Mouse (Mus musculus) limb, embryonic 13.5 days (tissue): ENCODE measurements around the gene Metap1d. TPM values are rescaled to one million over a fixed set of nuclear protein-coding genes. Genes with fewer than 3 reads are reported as not detected.

ENCODE experiments used
- ATAC-seq: fragments of 200-750 bp; cut with Nextera tagmentation; 2 replicates; pipeline ENCODE4 v1.8.0; 2017; ENCODE audit warnings: low read depth, moderate number of reproducible peaks, moderate TSS enrichment; ENCODE audit not compliant: low FRiP score
- H3K27ac ChIP-seq: fragments of 300-500 bp; sonication (generic); 2 replicates; pipeline ENCODE4 v1.5.1; 2015; ENCODE audit warnings: inconsistent platforms, mild to moderate bottlenecking, moderate library complexity
- H3K27me3 ChIP-seq: fragments of 300-500 bp; sonication (generic); 2 replicates; pipeline ENCODE4 v1.6.1; 2015; ENCODE audit warnings: mild to moderate bottlenecking, inconsistent platforms
- H3K36me3 ChIP-seq: fragments of 300-500 bp; sonication (generic); 2 replicates; pipeline ENCODE4 v1.6.1; 2015; ENCODE audit warnings: inconsistent platforms, mild to moderate bottlenecking, moderate library complexity
- H3K4me1 ChIP-seq: fragments of 300-500 bp; sonication (generic); 2 replicates; pipeline ENCODE4 v1.6.1; 2015; ENCODE audit warnings: inconsistent platforms
- H3K4me2 ChIP-seq: fragments of 300-500 bp; sonication (generic); replicated peaks from 2 replicates; pipeline ENCODE4 v1.6.1; 2015; ENCODE audit warnings: inconsistent platforms, mild to moderate bottlenecking, moderate library complexity
- H3K4me3 ChIP-seq: fragments of 300-500 bp; sonication (generic); 2 replicates; pipeline ENCODE4 v1.5.1; 2015; ENCODE audit warnings: moderate library complexity, mild to moderate bottlenecking, inconsistent platforms
- H3K9ac ChIP-seq: fragments of 300-500 bp; sonication (generic); 2 replicates; pipeline ENCODE4 v1.6.1; 2015; ENCODE audit warnings: mild to moderate bottlenecking, inconsistent platforms
- H3K9me3 ChIP-seq: fragments of 300-500 bp; sonication (generic); 2 replicates; pipeline ENCODE4 v1.6.1; 2016; ENCODE audit warnings: inconsistent platforms
- WGBS: fragments of 180-500 bp; shearing (Covaris S2); methylation state at CpG from one replicate; pipeline ENCODE4 v1.1.7; 2015; 5-methylcytosine and 5-hydroxymethylcytosine counted together
- polyA plus RNA-seq: library from polyadenylated mRNA; unstranded; fragments of >200 nt; fragmentation: Nextera tagmentation; extraction: Ambion mirVana; gene quantifications from 2 replicates; pipeline ENCODE4 v1.2.1, GENCODE M21; 2015

The Metap1d gene
- polyA plus RNA-seq, 1 experiment from 2014 or later = 48.3 TPM

DNA sequence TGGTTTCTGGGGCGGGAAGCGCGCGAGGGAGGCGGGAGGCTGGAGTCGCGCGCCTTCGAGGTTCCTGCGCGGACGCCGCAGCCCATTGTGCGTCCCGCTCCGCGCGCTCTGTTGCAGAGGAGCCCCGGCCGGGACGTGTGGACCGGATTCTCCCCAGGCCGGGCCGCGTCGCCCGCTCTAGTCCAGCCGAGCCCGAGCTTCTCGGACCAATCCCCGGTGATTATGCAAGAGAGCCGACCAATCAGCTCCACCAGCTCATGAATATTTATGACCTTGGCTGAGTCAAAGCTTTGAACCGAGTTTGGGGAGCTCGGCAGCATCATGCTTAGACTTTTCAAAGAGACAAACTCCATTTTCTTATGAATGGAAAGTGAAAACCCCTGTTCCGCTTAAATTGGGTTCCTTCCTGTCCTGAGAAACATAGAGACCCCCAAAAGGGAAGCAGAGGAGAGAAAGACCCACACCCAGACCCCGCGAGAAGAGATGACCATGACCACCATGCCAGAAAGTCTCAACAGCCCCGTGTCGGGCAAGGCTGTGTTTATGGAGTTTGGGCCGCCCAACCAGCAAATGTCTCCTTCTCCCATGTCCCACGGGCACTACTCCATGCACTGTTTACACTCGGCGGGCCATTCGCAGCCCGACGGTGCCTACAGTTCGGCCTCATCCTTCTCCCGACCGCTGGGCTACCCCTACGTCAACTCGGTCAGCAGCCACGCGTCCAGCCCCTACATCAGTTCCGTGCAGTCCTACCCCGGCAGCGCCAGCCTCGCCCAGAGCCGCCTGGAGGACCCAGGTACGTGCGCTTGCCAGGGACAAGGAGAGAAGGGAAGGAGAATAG lies 76.7 kb downstream of the Metap1d start:
- no peaks in the 10 kb centered on the region for H3K9me3 ChIP-seq
- H3K36me3 ChIP-seq = no peaks in the 10 kb centered on the region
- H3K4me2 ChIP-seq = peak overlapping the region; percentile 88
- WGBS = under 1% methylated on average over 60 of the region's 60 CpGs
- ATAC-seq = peak; percentile 89
- H3K4me1 ChIP-seq = peaks cover 21% of the 10 kb centered on the region
- peak overlapping the region; percentile 65 for H3K9ac ChIP-seq
- H3K27ac ChIP-seq = no peak overlapping the region
- H3K27me3 ChIP-seq = peaks cover 100% of the 10 kb centered on the region
- peak overlapping the region; percentile 52 for H3K4me3 ChIP-seq

DNA sequence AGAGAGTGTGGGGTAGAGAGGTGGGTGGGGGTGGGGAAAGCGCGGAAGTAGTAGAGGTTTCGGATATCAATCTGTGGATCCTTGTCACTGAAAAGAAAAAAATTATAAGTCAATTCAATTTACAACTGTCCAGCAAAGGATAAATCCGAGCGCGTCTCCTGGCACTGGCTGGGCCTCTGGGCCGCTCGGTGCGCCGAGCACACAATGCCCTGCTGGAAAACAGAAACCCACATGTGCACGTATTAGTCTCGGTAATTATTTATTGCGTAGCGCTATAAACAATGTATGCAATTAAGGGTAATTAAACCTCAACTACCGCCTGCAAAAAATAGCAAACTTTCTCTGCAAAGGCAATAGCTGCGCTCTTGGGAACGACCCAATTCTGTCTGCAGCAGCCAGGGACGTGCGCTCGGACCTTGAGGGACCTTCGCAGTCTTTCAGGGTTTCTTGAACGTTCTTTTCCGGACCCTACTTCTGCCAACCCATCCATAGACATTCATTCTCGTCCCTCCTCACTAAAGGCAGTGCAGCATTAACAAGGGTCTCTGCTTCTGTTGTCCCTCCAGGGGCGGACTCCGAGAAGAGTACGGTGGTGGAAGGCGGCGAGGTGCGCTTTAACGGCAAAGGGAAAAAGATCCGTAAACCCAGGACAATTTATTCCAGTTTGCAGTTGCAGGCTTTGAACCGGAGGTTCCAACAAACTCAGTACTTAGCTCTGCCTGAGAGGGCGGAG lies 77.5 kb downstream of the Metap1d start:
- Histone ChIP-seq H3K4me1 (peaks cover 21% of the 10 kb centered on the region), H3K4me2 (peak overlapping the region; percentile 88), H3K9me3 (no peaks in the 10 kb centered on the region), H3K4me3 (peak overlapping the region; percentile 52), H3K27ac (no peak overlapping the region), H3K27me3 (peaks cover 98% of the 10 kb centered on the region), H3K36me3 (no peaks in the 10 kb centered on the region), H3K9ac (no peak overlapping the region)
- no peak for ATAC-seq
- WGBS = under 1% methylated on average over 34 of the region's 34 CpGs

DNA sequence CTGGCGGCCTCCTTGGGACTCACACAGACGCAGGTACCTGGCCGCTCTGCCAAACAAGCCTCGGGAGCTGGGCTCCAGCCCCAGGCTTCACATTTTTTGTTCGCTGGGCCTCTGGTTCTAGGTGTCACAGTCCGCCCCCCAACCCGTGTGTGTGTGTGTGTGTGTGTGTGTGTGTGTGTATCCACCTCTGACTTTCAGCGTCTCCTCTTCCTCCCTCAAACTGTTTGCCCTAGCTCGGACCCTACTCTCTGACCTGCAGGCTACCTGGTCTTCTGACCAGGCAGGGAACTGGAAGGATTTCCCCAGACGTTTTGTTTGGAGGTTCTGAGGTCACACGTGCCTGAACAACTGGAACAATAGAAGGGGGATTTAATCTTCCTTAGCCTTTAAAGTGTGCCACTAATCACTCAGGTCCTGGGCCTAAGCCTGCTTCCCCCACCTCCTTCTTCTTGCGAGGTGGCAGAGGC lies 78.1 kb downstream of the Metap1d start:
- H3K9ac ChIP-seq = no peak overlapping the region
- peak overlapping the region; percentile 88; the same call in 1 of the 2 replicates for H3K4me2 ChIP-seq

DNA sequence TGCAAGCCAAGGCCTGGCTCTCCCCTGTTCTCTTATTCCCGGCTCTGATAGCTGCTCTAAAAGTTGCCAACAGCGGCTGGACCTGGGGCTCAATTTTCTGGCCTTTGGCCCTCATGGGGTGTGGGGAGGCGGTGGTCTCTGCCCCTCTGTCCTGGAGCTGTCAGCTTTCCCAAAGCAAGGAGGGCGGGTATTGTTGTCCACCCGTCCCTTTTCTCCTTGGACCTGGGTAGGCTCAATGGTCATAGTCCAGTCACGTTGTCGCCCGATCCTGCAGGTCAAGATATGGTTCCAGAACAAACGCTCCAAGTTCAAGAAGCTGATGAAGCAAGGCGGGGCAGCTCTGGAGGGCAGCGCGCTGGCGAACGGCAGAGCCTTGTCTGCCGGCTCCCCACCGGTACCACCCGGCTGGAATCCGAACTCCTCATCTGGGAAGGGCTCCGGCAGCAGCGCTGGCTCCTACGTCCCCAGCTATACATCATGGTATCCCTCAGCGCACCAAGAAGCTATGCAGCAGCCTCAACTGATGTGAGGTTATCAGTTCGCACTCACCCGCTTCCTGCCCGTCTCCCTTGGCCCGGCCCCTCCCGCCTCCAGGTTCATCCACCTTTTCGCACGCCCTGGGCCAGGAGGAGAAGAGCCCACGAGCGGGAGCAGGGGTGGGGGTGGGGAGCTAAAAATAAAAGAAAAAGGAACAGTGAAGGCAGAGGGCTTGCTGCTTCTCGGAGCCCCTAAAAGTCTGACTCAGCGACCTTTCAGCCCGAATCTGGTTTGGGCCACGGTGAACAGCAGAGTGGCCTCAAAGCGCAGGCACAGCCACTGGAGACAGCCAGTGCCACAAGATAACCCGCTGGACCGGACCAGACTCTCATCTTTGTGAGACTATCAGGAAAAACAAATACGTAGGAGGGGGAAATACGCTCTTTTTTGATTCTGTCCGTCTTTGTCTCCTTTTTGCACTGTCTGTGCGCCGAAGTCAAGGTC lies 79.2 kb downstream of the Metap1d start:
- ATAC-seq = no peak
- Histone ChIP-seq H3K4me1 (peaks cover 21% of the 10 kb centered on the region), H3K36me3 (no peaks in the 10 kb centered on the region), H3K27ac (no peak overlapping the region), H3K4me3 (peak overlapping the region; percentile 14; the same call in 1 of the 2 replicates), H3K27me3 (peaks cover 96% of the 10 kb centered on the region), H3K9ac (no peak overlapping the region), H3K9me3 (no peaks in the 10 kb centered on the region), H3K4me2 (peak overlapping the region; percentile 28)
- WGBS = under 1% methylated on average over 43 of the region's 43 CpGs

More for the DNA sequence above, 78.1 kb downstream of the Metap1d start:
- under 1% methylated on average over 12 of the region's 12 CpGs for WGBS
- Histone ChIP-seq H3K4me1 (peaks cover 21% of the 10 kb centered on the region), H3K27ac (no peak overlapping the region), H3K9me3 (no peaks in the 10 kb centered on the region), H3K4me3 (peak overlapping the region; percentile 52), H3K27me3 (peaks cover 96% of the 10 kb centered on the region), H3K36me3 (no peaks in the 10 kb centered on the region)
- ATAC-seq = no peak

DNA sequence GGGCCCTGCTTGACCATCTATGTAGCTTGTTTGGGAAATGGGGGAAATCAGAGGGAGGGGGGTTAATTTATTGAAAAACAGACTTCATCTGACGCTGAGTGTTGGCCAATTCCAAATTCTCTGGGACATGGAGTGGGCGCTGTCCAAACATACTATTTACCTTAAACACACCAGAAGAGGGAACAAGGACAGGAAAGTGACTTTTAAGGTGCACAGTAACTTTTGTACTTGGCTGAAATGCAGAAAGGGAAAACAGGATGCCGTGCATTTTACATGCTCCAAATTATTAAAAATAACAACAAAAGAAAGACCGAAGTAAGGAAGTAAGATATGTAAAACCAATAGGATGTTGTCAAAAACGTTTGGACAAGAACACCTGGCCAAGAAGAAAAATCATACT lies 80.0 kb downstream of the Metap1d start:
- Histone ChIP-seq H3K27ac (no peak overlapping the region), H3K36me3 (no peaks in the 10 kb centered on the region), H3K4me2 (peak overlapping the region; percentile 28), H3K9ac (no peak overlapping the region), H3K4me1 (peaks cover 21% of the 10 kb centered on the region), H3K4me3 (0 out of 2 replicates have a peak overlapping the region, but pooled peaks have one; percentile 14), H3K9me3 (no peaks in the 10 kb centered on the region), H3K27me3 (peaks cover 96% of the 10 kb centered on the region)
- WGBS = 10% methylated on average over 5 of the region's 5 CpGs
- no peak for ATAC-seq

DNA sequence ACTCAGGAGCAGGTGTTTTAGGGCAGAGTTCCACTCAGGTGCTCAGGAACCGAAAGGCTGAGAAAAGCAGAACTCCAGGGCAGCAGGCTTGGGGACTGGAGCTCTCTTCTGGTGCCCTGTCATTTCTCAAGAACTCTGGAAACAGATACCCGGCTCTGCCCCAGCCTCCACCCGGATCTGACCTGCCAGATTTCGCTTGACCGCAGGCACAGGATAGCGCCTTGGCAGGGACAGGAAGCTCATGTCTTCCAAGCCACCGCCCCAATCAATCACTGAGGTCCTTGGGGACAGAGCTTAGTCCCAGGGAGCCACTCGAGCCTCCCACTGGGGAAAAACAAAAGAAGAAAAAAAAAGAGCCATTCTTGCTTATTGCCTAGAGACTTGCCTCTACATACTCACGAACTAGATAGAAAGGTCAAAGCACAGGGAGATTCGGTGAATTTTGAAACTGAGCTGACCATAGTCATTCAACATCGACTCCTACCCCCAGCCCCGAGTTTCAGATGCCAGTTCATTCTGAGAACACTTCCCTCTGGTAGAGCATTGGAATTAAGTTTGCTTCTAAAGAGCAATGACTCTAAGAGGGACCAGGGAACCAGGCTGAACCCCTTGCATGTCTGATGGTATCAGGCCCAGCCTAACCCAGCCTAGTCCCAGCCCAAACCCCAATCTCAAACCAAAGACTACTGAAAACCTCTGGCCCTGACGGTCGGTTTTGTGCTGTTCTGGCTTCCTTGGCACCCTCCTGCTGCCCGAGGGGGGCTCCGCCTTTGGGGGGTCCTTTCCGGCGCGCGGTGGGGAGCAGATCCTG lies 81.4 kb downstream of the Metap1d start:
- no peak overlapping the region; the same call in 1 of the 2 replicates for H3K4me2 ChIP-seq
- peaks cover 96% of the 10 kb centered on the region for H3K27me3 ChIP-seq
- ATAC-seq = no peak
- H3K9ac ChIP-seq = no peak overlapping the region
- no peaks in the 10 kb centered on the region for H3K9me3 ChIP-seq
- H3K4me1 ChIP-seq = peaks cover 12% of the 10 kb centered on the region
- H3K27ac ChIP-seq = no peak overlapping the region
- H3K36me3 ChIP-seq = no peaks in the 10 kb centered on the region
- no peak overlapping the region for H3K4me3 ChIP-seq
- WGBS = 2% methylated on average over 20 of the region's 20 CpGs

DNA sequence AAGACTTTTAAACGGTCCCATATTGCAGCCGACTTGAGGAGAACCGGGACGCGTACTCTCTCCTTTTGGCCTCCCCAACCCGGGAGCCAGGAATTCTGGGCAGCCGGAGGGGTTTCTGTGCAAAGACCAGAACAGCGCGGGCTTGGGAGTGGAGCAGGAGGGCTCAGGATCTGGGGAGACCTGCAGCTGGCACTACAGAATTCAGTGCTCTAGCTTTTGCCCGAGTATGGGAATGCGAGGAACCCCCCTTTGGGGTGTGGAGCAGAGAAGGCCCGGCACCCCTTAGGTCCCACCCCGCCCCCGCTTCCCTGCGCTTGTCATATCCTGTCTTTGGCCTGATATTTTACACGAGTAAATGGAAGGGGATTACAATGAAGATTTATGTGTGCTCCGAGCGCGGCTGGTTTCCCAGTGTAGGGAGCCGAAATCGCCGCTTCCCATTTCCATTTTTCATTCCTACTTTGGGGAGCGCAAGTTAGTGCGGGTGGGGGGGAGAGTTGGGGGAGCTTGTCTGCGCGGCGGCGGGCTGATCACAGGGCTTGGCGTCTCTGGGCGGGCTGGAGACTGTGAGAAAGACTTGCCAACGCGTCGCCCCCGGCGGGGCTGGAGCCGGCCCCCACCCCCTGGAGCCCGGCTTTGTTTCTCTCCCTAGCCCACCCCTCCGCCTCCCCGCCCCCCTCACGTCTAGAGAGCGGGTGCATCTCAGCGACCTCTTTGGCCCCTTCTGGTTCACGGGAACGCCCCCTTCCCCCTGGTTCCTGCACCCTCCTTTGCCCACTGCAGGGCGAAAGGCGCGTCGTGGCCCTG lies 87.7 kb downstream of the Metap1d start:
- H3K27me3 ChIP-seq = peaks cover 96% of the 10 kb centered on the region
- no peaks in the 10 kb centered on the region for H3K9me3 ChIP-seq
- under 1% methylated on average over 38 of the region's 48 CpGs for WGBS
- H3K9ac ChIP-seq = no peak overlapping the region
- H3K4me2 ChIP-seq = peak overlapping the region; percentile 51
- H3K36me3 ChIP-seq = no peaks in the 10 kb centered on the region
- no peak overlapping the region for H3K27ac ChIP-seq
- peaks cover 44% of the 10 kb centered on the region for H3K4me1 ChIP-seq
- 0 out of 2 replicates have a peak, but pooled peaks have one; percentile 17 for ATAC-seq
- H3K4me3 ChIP-seq = peak overlapping the region; percentile 28

DNA sequence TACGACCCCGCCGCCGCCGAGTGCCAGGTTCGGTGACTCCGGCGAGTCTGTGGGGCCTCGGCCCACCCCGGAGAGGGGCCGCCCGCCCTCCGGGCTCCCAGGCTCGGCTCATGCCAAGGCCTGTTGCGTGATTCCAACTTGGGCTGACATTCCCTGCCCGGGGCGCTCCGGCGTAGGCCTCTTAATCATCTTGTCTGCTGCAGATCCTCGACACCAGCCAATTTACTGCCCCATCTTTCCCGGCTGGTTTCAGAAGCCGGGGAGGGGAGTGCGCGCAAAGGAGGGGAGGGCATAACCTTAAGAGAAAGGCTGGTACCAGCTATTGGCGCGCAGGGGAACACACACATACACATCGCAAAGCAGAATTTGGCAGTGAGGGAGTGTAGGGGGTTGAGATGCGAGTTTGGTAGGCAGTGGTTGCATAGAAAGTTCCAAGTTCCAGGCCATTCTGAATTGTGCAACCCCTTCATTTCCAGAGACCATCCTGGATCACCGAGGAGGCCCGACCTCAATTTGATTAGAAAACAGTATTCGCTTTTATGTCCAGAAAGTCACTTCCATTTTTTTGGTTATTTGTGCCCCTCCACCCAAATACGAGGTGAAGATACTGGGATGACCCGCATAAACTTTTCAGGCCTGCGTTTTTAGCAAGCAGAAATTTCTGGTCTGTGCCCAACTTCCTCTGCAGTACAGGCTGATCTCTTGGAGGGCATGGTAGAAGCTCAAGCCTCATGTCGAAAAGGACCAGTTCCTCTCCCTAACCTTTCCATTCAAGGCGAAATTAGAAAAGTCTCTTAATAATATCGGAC lies 88.5 kb downstream of the Metap1d start:
- no peak overlapping the region for H3K27ac ChIP-seq
- WGBS = 2% methylated on average over 36 of the region's 37 CpGs
- no peaks in the 10 kb centered on the region for H3K36me3 ChIP-seq

DNA sequence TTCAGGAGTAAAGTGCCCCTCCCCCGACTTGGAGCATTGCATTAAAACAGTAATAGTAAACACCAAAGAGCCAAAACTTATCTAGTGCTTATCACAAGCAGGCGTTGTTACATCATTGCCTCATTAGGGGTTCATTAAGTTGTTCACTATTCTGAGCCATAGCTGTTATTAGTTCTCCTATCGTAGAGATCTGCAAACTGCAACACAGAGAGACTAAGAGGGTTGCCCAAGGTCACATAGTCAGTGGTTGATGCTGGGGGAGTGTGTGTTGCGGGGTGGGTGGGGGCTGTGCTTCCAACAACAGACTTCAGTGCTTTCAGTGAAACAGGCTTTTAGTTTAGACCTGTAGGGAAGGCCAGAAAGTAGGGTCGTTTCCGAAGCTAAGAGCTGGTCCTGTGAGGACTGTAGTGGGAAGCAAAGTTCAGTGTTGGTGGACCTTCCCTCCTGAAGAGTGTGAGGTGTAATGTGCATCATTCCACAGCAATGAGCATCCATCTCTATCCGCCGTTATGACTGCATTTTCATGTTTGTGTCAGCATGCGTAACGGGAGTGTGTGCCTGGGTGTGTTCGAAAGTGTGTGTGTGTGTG lies 89.2 kb downstream of the Metap1d start:
- H3K36me3 ChIP-seq = no peaks in the 10 kb centered on the region
- no peaks in the 10 kb centered on the region for H3K9me3 ChIP-seq
- H3K4me1 ChIP-seq = peaks cover 56% of the 10 kb centered on the region
- ATAC-seq = no peak
- peaks cover 96% of the 10 kb centered on the region for H3K27me3 ChIP-seq
- H3K27ac ChIP-seq = no peak overlapping the region
- WGBS = 5% methylated on average over 11 of the region's 11 CpGs
- peak overlapping the region; percentile 50; the same call in 1 of the 2 replicates for H3K4me2 ChIP-seq
- no peak overlapping the region for H3K9ac ChIP-seq
- H3K4me3 ChIP-seq = no peak overlapping the region

More for the DNA sequence above, 88.5 kb downstream of the Metap1d start:
- peak overlapping the region; percentile 28 for H3K4me3 ChIP-seq
- H3K4me1 ChIP-seq = peaks cover 52% of the 10 kb centered on the region
- no peaks in the 10 kb centered on the region for H3K9me3 ChIP-seq
- ATAC-seq = no peak; the same call in 1 of the 2 replicates
- H3K9ac ChIP-seq = no peak overlapping the region
- peaks cover 96% of the 10 kb centered on the region for H3K27me3 ChIP-seq
- peak overlapping the region; percentile 51 for H3K4me2 ChIP-seq
